Mouse (Mus musculus) heart, embryonic 12.5 days (tissue): ENCODE measurements at regions not wholly inside any gene's neighbourhood (a gene's known extent, or its start where the extent isn't known, plus 50 kb on each side); places are given as distances from the start of the nearest gene placed in this dataset.
A peak's percentile ranks its signal among the peaks of the same experiment; 100 is the strongest.
"Not testable (repeated sequence)": the region's sequence is repeated elsewhere in the genome, so short reads cannot be mapped to it uniquely, and the experiment has no call there.

Experiments
- ATAC-seq: fragments of 200-750 bp; cut with Nextera tagmentation; 2 replicates; pipeline ENCODE4 v1.8.0; 2017; ENCODE audit warnings: moderate TSS enrichment, moderate library complexity; ENCODE audit not compliant: insufficient number of reproducible peaks, low FRiP score
- H3K27ac ChIP-seq: fragments of 300-500 bp; sonication (generic); 2 replicates; pipeline ENCODE4 v1.5.1; 2016; ENCODE audit warnings: mild to moderate bottlenecking, moderate library complexity; ENCODE audit not compliant: poor library complexity, severe bottlenecking
- H3K27me3 ChIP-seq: fragments of 300-500 bp; sonication (generic); replicated peaks from 2 replicates; pipeline ENCODE4 v1.6.1; 2016; ENCODE audit warnings: mild to moderate bottlenecking, moderate library complexity
- H3K36me3 ChIP-seq: fragments of 300-500 bp; sonication (generic); 2 replicates; pipeline ENCODE4 v1.6.1; 2016; ENCODE audit warnings: mild to moderate bottlenecking, moderate library complexity
- H3K4me1 ChIP-seq: fragments of 300-500 bp; sonication (generic); replicated peaks from 2 replicates; pipeline ENCODE4 v1.6.1; 2016; ENCODE audit warnings: mild to moderate bottlenecking
- H3K4me2 ChIP-seq: fragments of 300-500 bp; sonication (generic); 2 replicates; pipeline ENCODE4 v1.6.1; 2016; ENCODE audit warnings: mild to moderate bottlenecking, moderate library complexity
- H3K4me3 ChIP-seq: fragments of 300-500 bp; sonication (generic); 2 replicates; pipeline ENCODE4 v1.5.1; 2016; ENCODE audit warnings: mild to moderate bottlenecking
- H3K9ac ChIP-seq: fragments of 300-500 bp; sonication (generic); 2 replicates; pipeline ENCODE4 v1.6.1; 2016; ENCODE audit warnings: mild to moderate bottlenecking, moderate library complexity
- H3K9me3 ChIP-seq: fragments of 300-500 bp; sonication (generic); replicated peaks from 2 replicates; pipeline ENCODE4 v1.6.1; 2016; ENCODE audit warnings: mild to moderate bottlenecking, moderate library complexity
- WGBS: fragments of 180-500 bp; shearing (Covaris S2); methylation state at CpG from one replicate; pipeline ENCODE4 v1.1.7; 2016; 5-methylcytosine and 5-hydroxymethylcytosine counted together

- Histone ChIP-seq H3K27me3 (no peaks in the 10 kb centered on the region), H3K4me1 (no peaks in the 10 kb centered on the region), H3K27ac (no peak overlapping the region), H3K9me3 (no peaks in the 10 kb centered on the region), H3K4me2 (no peak overlapping the region), H3K4me3 (no peak overlapping the region), H3K36me3 (no peaks in the 10 kb centered on the region), H3K9ac (no peak overlapping the region)
- WGBS = 63% methylated on average over 2 of the region's 2 CpGs
- no peak for ATAC-seq
These were observed 213.2 kb upstream of the Stxbp6 start for GRCm38 (mm10) chr12:45287759-45288158.

- Histone ChIP-seq H3K27ac (no peak overlapping the region), H3K4me3 (no peak overlapping the region), H3K4me1 (no peaks in the 10 kb centered on the region), H3K9ac (no peak overlapping the region), H3K4me2 (no peak overlapping the region), H3K36me3 (no peaks in the 10 kb centered on the region), H3K9me3 (no peaks in the 10 kb centered on the region), H3K27me3 (no peaks in the 10 kb centered on the region)
- 79% methylated on average over 5 of the region's 5 CpGs for WGBS
- ATAC-seq = no peak
These were observed 181.8 kb upstream of the Stxbp6 start for GRCm38 (mm10) chr12:45256309-45256708.

GRCm38 (mm10) chr12:45211131-45211530, 136.6 kb upstream of the Stxbp6 start:
- H3K9ac ChIP-seq = no peak overlapping the region
- 72% methylated on average over 1 of the region's 1 CpGs for WGBS
- no peaks in the 10 kb centered on the region for H3K36me3 ChIP-seq
- H3K4me2 ChIP-seq = no peak overlapping the region
- no peaks in the 10 kb centered on the region for H3K9me3 ChIP-seq
- no peak for ATAC-seq
- H3K4me1 ChIP-seq = no peaks in the 10 kb centered on the region
- no peaks in the 10 kb centered on the region for H3K27me3 ChIP-seq
- H3K27ac ChIP-seq = no peak overlapping the region
- H3K4me3 ChIP-seq = no peak overlapping the region

- 53% methylated on average over 19 of the region's 19 CpGs for WGBS
- no peak overlapping the region for H3K9ac ChIP-seq
- ATAC-seq = peak; percentile 22; the same call in 1 of the 2 replicates
- H3K36me3 ChIP-seq = no peaks in the 10 kb centered on the region
- H3K27ac ChIP-seq = no peak overlapping the region
- H3K4me1 ChIP-seq = no peaks in the 10 kb centered on the region
- 0 out of 2 replicates have a peak, but pooled peaks cover 3% of the 10 kb centered on the region for H3K9me3 ChIP-seq
- peak overlapping the region; percentile 6 for H3K4me3 ChIP-seq
- peak overlapping the region; percentile 45 for H3K4me2 ChIP-seq
- no peaks in the 10 kb centered on the region for H3K27me3 ChIP-seq
These were observed 120.9 kb upstream of the Stxbp6 start for GRCm38 (mm10) chr12:45195304-45195920.

GRCm38 (mm10) chr12:45187149-45187548, 112.6 kb upstream of the Stxbp6 start:
- no peak overlapping the region for H3K4me2 ChIP-seq
- H3K9me3 ChIP-seq = no peaks in the 10 kb centered on the region
- no peak overlapping the region for H3K4me3 ChIP-seq
- H3K27ac ChIP-seq = no peak overlapping the region
- no peak overlapping the region for H3K9ac ChIP-seq
- no peaks in the 10 kb centered on the region for H3K4me1 ChIP-seq
- no peaks in the 10 kb centered on the region for H3K36me3 ChIP-seq
- WGBS = 12% methylated on average over 6 of the region's 6 CpGs
- H3K27me3 ChIP-seq = no peaks in the 10 kb centered on the region
- no peak for ATAC-seq

DNA sequence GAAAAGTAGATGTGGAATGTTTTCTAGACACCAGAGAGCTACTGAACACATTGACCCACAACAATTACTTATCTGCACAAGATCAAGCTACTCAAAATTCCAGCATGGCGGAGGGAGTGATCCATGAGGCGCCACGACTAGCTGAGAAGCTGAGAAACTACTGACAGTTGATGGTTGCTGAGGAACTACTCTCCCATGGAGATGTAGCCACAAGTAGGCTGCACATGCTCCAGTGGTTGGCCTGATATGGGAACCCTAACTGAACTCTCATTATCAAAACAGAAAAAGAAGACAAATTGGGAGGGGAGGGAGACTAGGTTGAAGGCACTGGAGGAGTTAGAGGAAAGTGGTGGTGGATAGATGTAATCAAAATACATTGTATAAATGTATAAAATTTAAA, 110.0 kb upstream of the Stxbp6 start:
- no peaks in the 10 kb centered on the region for H3K27me3 ChIP-seq
- no peak overlapping the region for H3K4me2 ChIP-seq
- no peak overlapping the region for H3K4me3 ChIP-seq
- no peak overlapping the region for H3K27ac ChIP-seq
- H3K9me3 ChIP-seq = no peaks in the 10 kb centered on the region
- no peak overlapping the region for H3K9ac ChIP-seq
- no peaks in the 10 kb centered on the region for H3K4me1 ChIP-seq
- no peaks in the 10 kb centered on the region for H3K36me3 ChIP-seq
- WGBS = 70% methylated on average over 3 of the region's 3 CpGs
- no peak for ATAC-seq

DNA sequence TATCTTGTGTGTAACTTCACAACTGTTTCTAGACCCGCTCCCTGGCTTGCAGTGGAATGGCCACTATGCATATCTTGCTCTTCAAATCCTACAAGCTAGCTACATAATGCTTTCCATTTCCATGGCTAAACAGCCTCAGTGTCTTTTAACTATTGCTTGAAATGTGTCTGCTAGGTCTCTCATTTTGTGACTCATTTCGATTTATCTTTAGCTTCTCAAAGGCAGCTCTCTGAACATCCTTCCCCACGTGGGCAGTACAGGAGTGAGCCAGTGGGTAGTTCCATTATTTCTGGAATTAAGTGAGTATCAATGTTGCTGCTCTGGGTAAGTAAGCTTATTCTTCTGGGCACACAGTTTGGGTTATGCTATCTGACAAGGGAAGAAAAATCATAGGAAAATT, 102.9 kb upstream of the Stxbp6 start:
- H3K4me3 ChIP-seq = no peak overlapping the region
- no peak overlapping the region for H3K9ac ChIP-seq
- no peak overlapping the region for H3K27ac ChIP-seq
- 48% methylated on average over 3 of the region's 3 CpGs for WGBS
- no peaks in the 10 kb centered on the region for H3K4me1 ChIP-seq
- no peak for ATAC-seq
- no peaks in the 10 kb centered on the region for H3K36me3 ChIP-seq
- no peaks in the 10 kb centered on the region for H3K27me3 ChIP-seq
- H3K9me3 ChIP-seq = no peaks in the 10 kb centered on the region
- no peak overlapping the region for H3K4me2 ChIP-seq

GRCm38 (mm10) chr12:45175259-45175658, 100.8 kb upstream of the Stxbp6 start:
- not testable (repeated sequence) for H3K27me3 ChIP-seq, H3K4me1 ChIP-seq, H3K36me3 ChIP-seq, H3K9ac ChIP-seq, ATAC-seq, H3K4me3 ChIP-seq, H3K9me3 ChIP-seq, H3K27ac ChIP-seq, H3K4me2 ChIP-seq
- 80% methylated on average over 2 of the region's 2 CpGs for WGBS

- ATAC-seq = no peak; the same call in 1 of the 2 replicates
- no peaks in the 10 kb centered on the region for H3K27me3 ChIP-seq
- WGBS = 40% methylated on average over 8 of the region's 8 CpGs
- H3K4me2 ChIP-seq = no peak overlapping the region
- no peak overlapping the region for H3K9ac ChIP-seq
- no peaks in the 10 kb centered on the region for H3K9me3 ChIP-seq
- no peak overlapping the region for H3K4me3 ChIP-seq
- no peaks in the 10 kb centered on the region for H3K36me3 ChIP-seq
- no peak overlapping the region for H3K27ac ChIP-seq
- no peaks in the 10 kb centered on the region for H3K4me1 ChIP-seq
These were observed 97.6 kb upstream of the Stxbp6 start for GRCm38 (mm10) chr12:45171927-45172642.

DNA sequence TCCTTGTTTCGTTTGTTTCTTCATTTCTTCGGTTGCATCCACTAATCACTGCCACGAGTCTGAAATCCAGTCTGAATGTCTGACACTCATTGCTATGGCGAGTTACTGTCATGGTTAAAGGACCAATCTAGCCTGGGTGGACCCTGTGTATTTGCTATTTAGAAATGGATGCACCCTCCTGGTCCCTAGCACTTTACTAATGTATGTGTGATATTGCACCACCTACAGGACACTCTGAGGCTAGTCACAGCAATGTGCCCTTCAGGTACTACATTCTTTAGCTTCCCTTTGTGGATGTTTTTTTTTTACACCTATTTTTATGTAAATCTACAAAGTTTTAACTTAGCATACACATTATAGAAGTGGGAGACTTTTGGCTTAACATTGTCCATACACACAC, 87.5 kb upstream of the Stxbp6 start:
- ATAC-seq = no peak
- Histone ChIP-seq H3K27me3 (no peaks in the 10 kb centered on the region), H3K27ac (no peak overlapping the region), H3K4me2 (no peak overlapping the region), H3K4me3 (no peak overlapping the region), H3K9ac (no peak overlapping the region), H3K9me3 (no peaks in the 10 kb centered on the region), H3K36me3 (no peaks in the 10 kb centered on the region), H3K4me1 (no peaks in the 10 kb centered on the region)
- WGBS = 63% methylated on average over 4 of the region's 4 CpGs

- H3K9me3 ChIP-seq, ATAC-seq, H3K4me1 ChIP-seq, H3K9ac ChIP-seq, H3K4me2 ChIP-seq, H3K27ac ChIP-seq, H3K4me3 ChIP-seq, H3K27me3 ChIP-seq, H3K36me3 ChIP-seq: not testable (repeated sequence)
- WGBS = 75% methylated on average over 5 of the region's 5 CpGs
These were observed 87.1 kb upstream of the Stxbp6 start for GRCm38 (mm10) chr12:45161581-45161980.

- H3K27ac ChIP-seq = no peak overlapping the region
- no peaks in the 10 kb centered on the region for H3K36me3 ChIP-seq
- H3K9ac ChIP-seq = no peak overlapping the region
- H3K9me3 ChIP-seq = no peaks in the 10 kb centered on the region
- ATAC-seq = no peak
- H3K4me1 ChIP-seq = no peaks in the 10 kb centered on the region
- no peaks in the 10 kb centered on the region for H3K27me3 ChIP-seq
- 70% methylated on average over 3 of the region's 3 CpGs for WGBS
- no peak overlapping the region for H3K4me2 ChIP-seq
- H3K4me3 ChIP-seq = no peak overlapping the region
These were observed 84.5 kb upstream of the Stxbp6 start for GRCm38 (mm10) chr12:45158986-45159385.
